Mouse (Mus musculus) layer of hippocampus, adult 8-10 months (tissue): ENCODE measurements around the gene Pus10. TPM values are rescaled to one million over a fixed set of nuclear protein-coding genes. Genes with fewer than 3 reads are reported as not detected.
"Not testable (repeated sequence)": the region's sequence is repeated elsewhere in the genome, so short reads cannot be mapped to it uniquely, and the experiment has no call there.

Experiments used
- DNase-seq, 2 experiments: peaks; one replicate each; pipeline ENCODE4 v3.0.0; 2022; ENCODE audit warnings: low spot score in 2 of 2
- total RNA-seq, 4 experiments: library from RNA; stranded (reverse); gene quantifications; 2 replicates each; pipeline ENCODE4 v1.2.4; 2022

The Pus10 gene
- total RNA-seq, 4 experiments from 2014 or later, result 18.1 to 22.4 (median 20.3) TPM

GRCm38 (mm10) chr11:23754329-23754728, 88.9 kb downstream of the Pus10 start:
- no peak for DNase-seq

DNA sequence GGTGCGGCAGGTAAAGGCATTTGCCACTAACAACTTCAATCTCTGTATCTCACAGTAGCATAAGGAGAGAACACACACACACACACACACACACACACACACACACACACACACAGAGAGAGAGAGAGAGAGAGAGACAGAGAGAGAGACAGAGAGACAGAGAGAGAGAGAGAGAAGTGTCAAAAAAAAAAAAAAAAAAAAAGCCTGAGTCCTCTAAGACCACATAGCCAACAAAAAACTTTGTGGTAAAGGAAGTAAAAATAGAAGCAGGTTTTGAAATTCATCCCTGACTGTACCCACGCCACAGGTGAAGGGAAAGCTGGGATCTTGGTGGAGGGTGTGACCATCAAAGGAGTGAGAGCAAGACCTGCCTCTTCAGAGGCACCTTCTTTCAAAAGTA, 92.7 kb downstream of the Pus10 start:
- DNase-seq, result no peak

DNA sequence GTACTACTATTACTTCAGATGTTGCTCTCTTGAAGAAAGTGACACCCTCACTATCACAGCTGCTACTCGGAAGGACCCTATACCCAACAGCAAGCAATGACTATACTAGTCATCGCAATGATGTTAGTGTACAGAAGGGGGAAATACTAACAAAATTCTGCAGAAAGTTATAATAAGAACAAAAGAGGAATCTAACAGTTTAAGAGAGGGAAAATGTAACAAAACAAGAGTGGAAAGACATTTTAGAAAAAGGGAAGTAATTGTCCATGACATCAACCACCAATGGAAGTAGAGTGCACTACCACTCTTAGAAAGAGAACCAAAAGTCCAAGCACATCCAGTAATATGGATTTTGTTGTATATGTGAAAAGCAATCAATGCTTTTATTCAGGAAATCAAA, 97.2 kb downstream of the Pus10 start:
- no peak for DNase-seq

- not testable (repeated sequence) for DNase-seq
Observed at GRCm38 (mm10) chr11:23767369-23767768, 101.9 kb downstream of the Pus10 start.

DNA sequence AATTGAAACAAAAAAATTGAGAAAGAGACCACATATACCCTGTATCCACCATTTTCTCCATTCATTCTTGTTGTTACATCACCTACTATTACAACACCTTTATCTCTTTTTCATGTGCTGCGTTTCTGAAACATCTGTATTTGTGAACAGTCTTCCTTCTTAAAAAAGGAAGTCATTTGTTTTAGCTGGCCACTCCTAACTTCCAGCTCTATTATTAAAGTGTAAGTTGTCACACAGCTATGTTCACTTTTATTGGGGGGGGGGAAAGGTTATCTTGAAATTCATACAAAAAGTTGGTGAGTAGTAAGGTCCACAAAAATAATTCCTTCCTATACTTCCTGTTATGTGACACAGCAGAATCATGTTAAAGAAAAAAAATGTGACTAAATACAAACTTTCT, 102.5 kb downstream of the Pus10 start:
- DNase-seq, result no peak

DNA sequence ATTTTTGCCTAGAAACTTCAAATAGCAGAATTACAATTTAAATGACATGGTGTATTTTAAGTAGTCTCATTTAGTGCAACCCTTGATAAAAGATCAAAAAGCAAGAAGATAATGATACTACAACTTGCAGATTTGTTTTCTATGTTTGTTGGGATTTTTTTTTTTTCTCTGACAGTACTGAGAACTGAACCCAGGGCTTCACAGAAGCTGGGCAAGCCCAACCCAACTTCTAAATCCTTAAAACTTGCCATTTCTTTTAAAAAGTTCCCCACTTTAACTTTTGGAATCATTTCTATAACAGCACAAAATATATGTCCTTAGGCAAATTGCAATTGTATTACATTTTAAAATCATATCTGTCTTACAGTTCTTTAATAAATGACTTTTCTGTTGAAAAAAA, 103.6 kb downstream of the Pus10 start:
- DNase-seq, result no peak

DNA sequence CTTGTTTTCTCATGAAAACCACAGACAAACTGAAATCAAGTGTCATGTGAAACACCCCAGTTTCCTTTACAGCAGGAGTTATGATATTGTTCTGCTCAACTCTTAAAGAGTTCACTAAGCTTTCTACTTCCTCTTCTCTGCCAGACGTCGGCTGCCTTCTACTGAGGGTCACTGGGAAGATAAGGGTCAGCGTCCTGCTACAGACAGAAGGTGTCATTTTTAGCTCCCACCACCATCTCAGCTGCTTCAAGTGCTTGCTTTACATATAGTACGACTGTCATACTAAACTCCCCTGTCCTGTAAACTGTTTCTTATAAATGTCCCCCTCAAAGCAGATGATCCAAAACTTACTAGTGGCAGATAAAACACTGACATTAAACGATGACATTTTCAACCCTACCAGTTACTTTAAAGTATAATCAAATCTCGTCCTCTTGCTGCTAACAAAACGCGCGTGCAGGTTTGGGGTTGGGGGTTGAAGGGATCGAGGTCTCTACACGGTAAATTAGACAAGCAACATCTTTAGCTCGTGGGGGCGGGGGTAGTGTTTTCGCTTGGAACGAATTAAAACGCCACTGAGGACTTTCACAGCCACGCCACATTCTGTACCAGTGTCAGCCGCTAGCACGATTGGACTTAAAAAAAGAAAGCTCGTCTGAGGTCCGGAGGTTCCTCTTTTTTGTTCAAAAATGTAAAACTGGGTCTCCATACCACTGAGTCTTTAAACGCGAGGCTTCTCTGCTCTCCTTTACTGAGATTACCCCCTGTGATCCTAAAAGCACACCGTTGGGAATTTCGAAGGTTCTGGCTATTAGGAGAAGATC, 104.4 kb downstream of the Pus10 start:
- DNase-seq, result no peak

GRCm38 (mm10) chr11:23770510-23770759, 105.0 kb downstream of the Pus10 start:
- no peak for DNase-seq

GRCm38 (mm10) chr11:23770760-23771506, 105.5 kb downstream of the Pus10 start, which contains the start of gene Rel:
TSS of gene Rel (minus strand) at chr11:23770970.
- peak; percentile 88 to 91 for DNase-seq

DNA sequence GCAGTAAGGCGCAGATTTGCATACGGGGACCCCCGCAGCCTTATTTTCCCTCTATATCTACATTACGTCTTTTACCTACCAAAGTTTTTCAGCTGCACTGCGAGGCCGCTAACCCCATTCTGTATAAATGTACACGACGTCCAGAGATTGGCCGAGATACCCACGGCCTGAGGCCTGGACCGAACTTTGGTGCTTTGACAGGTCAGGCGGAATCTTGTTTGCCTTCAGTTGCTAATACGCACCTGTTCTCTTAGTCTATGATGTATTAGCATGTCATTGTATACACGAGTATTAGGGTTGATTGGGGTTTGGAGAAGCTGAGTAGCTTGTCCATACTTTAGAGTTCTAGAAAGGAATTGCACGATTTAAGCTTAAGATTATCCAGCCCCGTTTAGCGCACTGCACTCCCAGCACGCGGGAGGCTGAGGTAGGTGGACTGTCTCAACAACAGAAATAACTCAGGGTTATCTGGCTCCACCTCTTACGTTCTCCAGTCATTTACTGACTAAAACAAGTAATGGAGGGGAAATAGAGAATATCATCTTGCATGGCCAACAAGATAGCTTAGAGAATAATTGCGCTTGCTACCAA, 106.1 kb downstream of the Pus10 start:
- no peak for DNase-seq

DNA sequence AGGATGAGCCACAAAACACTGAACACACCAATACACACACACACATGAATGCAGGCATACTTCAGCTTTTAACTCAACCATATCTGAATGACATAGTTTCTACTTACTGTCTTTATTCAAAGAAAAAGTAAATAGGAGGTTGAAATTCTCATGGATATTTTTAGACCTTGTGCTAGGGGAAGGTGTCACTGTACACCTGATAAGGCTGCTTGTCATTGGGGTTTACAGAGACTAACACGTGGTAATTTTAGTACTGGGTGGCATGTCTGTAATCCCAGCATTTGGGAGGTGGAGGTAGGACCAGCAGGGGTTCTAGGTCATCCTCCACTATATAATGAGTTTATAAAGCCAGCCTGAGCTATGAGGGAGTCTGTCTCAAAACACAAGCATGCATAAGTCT, 107.0 kb downstream of the Pus10 start:
- no peak for DNase-seq

- DNase-seq, result no peak
Observed at GRCm38 (mm10) chr11:23778787-23779201, 113.3 kb downstream of the Pus10 start.

DNA sequence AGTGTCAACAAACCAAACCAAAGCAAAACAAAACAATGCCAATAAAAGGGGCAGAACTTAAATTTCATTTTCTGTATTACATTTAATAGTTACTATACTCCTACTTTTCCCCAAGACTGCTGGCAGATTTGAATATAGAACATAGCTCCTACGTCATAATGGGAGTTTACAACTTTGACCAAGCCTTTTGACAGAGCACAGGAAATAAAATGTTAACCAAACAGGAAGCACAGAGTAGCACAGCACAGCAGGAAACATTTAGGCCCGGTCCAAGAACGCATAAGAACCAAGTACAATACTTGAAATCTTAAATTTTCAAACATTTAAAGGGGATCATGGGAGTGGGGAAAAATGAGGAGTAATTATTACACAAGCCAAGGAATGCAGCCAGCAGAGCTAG, 116.6 kb downstream of the Pus10 start:
- DNase-seq, result no peak

Other genes with a start within 250 kb of the Pus10 start
- 10 to 100 TPM; 40.8 to 55.9 (median 48.0) TPM for gene Ahsa2, start 167.6 kb upstream of the Pus10 start, total RNA-seq
- gene 1700093K21Rik, start 144.5 kb upstream of the Pus10 start, total RNA-seq, result under 1 TPM in 1 of 4 experiments, not detected in 3; 0.77 TPM
- 10 to 100 TPM; 28.6 to 31.1 (median 30.5) TPM for gene 0610010F05Rik, start 32.0 kb upstream of the Pus10 start, total RNA-seq
- gene Pex13, start 285 bp downstream of the Pus10 start, total RNA-seq, result 10 to 100 TPM; 21.4 to 30.5 (median 26.0) TPM
- gene Rel, start 105.3 kb downstream of the Pus10 start, total RNA-seq, result 1 to 10 TPM; 3.0 to 3.8 (median 3.5) TPM
- gene Papolg, start 229.6 kb downstream of the Pus10 start, total RNA-seq, result 10 to 100 TPM; 19.0 to 24.0 (median 21.4) TPM